Mouse (Mus musculus): ENCODE measurements around the gene Lancl1. TPM values are rescaled to one million over a fixed set of nuclear protein-coding genes. Genes with fewer than 3 reads are reported as not detected.
A peak's percentile ranks its signal among the peaks of the same experiment; 100 is the strongest.

The Lancl1 gene
- polyA plus RNA-seq, 1 experiment, result 66.9 TPM

DNA sequence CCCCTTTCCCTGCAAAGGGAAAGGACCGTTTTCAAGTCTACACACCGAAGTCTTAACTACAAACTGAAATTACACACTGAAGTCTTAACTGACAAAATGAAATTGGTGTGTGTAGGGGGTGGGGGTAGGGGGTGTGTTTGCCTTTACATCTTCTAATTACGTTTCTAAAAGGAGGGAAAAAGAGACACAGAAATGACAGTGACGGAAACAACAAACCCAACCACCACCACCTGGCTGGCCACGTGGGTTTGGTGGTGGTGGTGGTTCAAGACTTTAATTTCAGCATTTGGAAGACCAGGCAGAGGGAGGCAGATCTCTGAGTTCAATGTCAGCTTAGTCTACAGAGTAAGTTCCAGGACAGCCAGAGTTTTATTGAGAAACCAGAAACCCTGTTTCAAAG lies 411 bp upstream of the Lancl1 start:
- 2% methylated on average over 5 of the region's 5 CpGs for WGBS
- peak overlapping the region; percentile 83 for H3K4me3 ChIP-seq (ENCODE audit: insufficient read depth, low read depth, low read length)
- no peaks in the 10 kb centered on the region for H3K36me3 ChIP-seq (ENCODE audit: control insufficient read depth, insufficient read depth, low read length)
- H3K27ac ChIP-seq (ENCODE audit: insufficient read depth, low read depth, low read length), result no peak overlapping the region
- H3K27me3 ChIP-seq (replicated peaks; ENCODE audit: control insufficient read depth, insufficient read depth, low read length), result no peaks in the 10 kb centered on the region
- no peak for TF ChIP-seq POLR2A (IDR thresholded peaks at IDR 0.05; ENCODE audit: low read depth, low read length)
- no peak for TF ChIP-seq CTCF (conservative IDR thresholded peaks at IDR 0.05; ENCODE audit: insufficient read depth, insufficient read length, low read depth, low read length)
- DNase-seq, result no peak
- peaks cover 8% of the 10 kb centered on the region; the same call in 1 of the 2 replicates for H3K4me1 ChIP-seq (ENCODE audit: control insufficient read depth, insufficient read depth, low read length)

DNA sequence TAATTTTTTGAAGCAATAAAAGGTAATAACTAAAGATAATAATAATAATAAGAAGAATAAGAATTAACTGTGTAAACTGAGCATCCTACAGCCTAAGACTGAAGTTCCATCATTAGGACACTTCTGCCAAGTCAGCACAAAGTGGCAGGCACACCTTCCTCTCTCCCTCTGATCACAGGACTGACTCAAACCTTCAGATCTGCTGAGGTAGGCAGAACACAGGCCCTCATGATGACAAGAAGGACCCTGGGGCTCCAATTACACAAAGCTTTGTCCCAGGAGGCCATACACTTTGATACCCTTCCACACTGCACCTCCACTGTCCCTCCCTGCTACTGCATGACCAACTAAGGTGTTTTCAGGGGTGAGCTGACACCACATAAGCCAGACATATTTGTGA lies 1.5 kb downstream of the Lancl1 start:
- no peak for TF ChIP-seq CTCF (conservative IDR thresholded peaks at IDR 0.05; ENCODE audit: insufficient read depth, insufficient read length, low read depth, low read length)
- TF ChIP-seq POLR2A (IDR thresholded peaks at IDR 0.05; ENCODE audit: low read depth, low read length), result no peak

DNA sequence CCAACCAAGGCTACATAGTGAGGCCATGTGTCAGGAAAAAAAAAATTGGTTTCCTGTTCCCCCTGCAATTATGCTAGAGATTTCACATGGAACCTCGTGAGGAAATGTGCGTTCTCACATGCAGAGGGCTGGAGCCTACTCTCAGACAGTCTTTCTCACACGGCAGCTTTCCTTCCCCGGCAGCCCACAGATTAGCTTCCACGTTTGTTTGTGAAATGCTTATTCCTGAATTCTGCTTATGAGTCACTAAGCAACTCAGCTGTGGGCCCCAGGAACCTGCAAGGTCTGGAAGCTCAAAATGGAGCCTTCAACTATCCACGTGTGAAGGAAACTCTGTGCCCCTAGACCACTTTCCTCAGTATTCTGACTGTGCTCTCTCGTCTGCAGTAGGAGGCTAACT lies 5.4 kb downstream of the Lancl1 start:
- H3K36me3 ChIP-seq (ENCODE audit: control insufficient read depth, insufficient read depth, low read length), result no peaks in the 10 kb centered on the region

More for the DNA sequence above, 1.5 kb downstream of the Lancl1 start:
- no peak for DNase-seq
- Histone ChIP-seq H3K4me1 (ENCODE audit: control insufficient read depth, insufficient read depth, low read length) (peaks cover 8% of the 10 kb centered on the region; the same call in 1 of the 2 replicates), H3K36me3 (ENCODE audit: control insufficient read depth, insufficient read depth, low read length) (no peaks in the 10 kb centered on the region), H3K27ac (ENCODE audit: insufficient read depth, low read depth, low read length) (no peak overlapping the region), H3K4me3 (ENCODE audit: insufficient read depth, low read depth, low read length) (no peak overlapping the region), H3K27me3 (replicated peaks; ENCODE audit: control insufficient read depth, insufficient read depth, low read length) (no peaks in the 10 kb centered on the region)

DNA sequence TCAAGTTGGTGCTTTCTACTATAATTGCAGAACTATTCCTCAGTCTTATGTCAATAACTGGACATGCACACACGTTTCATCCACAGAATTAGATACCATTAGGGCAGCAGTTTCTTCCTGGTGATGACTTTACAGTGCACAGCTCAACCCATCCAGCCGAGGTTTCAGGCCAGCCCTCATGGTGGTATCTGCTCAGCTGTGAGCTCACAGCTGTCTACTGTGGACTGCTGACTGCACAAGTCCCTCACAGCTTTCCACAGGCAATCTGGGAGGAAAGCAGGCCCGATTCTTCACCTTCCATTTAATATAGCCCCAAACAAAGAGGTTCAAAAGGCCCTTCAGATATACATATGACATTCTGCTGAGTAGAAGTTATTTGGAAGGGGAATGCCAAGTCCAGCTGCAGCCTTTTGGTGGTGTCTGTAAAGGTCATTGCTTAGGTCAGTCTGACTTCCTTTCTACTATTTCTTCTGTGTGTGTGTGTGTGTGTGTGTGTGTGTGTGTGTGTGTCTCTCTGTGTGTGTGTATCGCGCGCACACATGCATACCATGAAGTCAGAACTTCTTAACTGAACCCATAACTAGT lies 11.7 kb downstream of the Lancl1 start:
- H3K27ac ChIP-seq (ENCODE audit: insufficient read depth, low read depth, low read length), result no peak overlapping the region
- 73% methylated on average over 6 of the region's 6 CpGs for WGBS
- no peak for TF ChIP-seq CTCF (conservative IDR thresholded peaks at IDR 0.05; ENCODE audit: insufficient read depth, insufficient read length, low read depth, low read length)
- no peak for TF ChIP-seq POLR2A (IDR thresholded peaks at IDR 0.05; ENCODE audit: low read depth, low read length)

More for the DNA sequence above, 5.4 kb downstream of the Lancl1 start:
- Histone ChIP-seq H3K4me1 (ENCODE audit: control insufficient read depth, insufficient read depth, low read length) (peaks cover 5% of the 10 kb centered on the region; the same call in 1 of the 2 replicates), H3K27ac (ENCODE audit: insufficient read depth, low read depth, low read length) (no peak overlapping the region), H3K4me3 (ENCODE audit: insufficient read depth, low read depth, low read length) (no peak overlapping the region), H3K27me3 (replicated peaks; ENCODE audit: control insufficient read depth, insufficient read depth, low read length) (no peaks in the 10 kb centered on the region)
- DNase-seq, result no peak
- WGBS, result 86% methylated on average over 7 of the region's 7 CpGs
- TF ChIP-seq CTCF (conservative IDR thresholded peaks at IDR 0.05; ENCODE audit: insufficient read depth, insufficient read length, low read depth, low read length), result no peak
- no peak for TF ChIP-seq POLR2A (IDR thresholded peaks at IDR 0.05; ENCODE audit: low read depth, low read length)

DNA sequence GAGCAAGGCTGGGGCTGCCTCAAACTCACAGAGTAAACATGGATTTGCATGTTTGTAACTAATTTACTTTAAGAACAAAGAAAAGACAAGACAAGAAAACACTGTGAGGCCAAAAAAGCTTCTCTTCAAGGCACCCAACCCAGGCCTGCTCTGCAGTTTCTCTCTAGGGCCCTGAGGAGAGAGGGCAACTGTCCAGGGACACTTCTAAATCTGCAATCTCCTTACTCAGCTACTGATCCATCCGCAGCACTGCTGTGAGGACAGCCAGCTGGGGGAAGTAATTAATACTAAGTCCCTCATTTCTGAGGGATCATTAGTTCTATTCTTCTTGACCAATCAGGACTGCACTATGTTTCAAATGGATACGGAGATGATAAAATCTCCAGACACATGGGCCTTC lies 12.5 kb downstream of the Lancl1 start:
- Histone ChIP-seq H3K4me1 (ENCODE audit: control insufficient read depth, insufficient read depth, low read length) (no peaks in the 10 kb centered on the region), H3K27me3 (replicated peaks; ENCODE audit: control insufficient read depth, insufficient read depth, low read length) (no peaks in the 10 kb centered on the region), H3K4me3 (ENCODE audit: insufficient read depth, low read depth, low read length) (no peak overlapping the region), H3K36me3 (ENCODE audit: control insufficient read depth, insufficient read depth, low read length) (no peaks in the 10 kb centered on the region), H3K27ac (ENCODE audit: insufficient read depth, low read depth, low read length) (no peak overlapping the region)
- TF ChIP-seq POLR2A (IDR thresholded peaks at IDR 0.05; ENCODE audit: low read depth, low read length), result no peak
- TF ChIP-seq CTCF (conservative IDR thresholded peaks at IDR 0.05; ENCODE audit: insufficient read depth, insufficient read length, low read depth, low read length), result no peak
- WGBS, result 69% methylated on average over 2 of the region's 2 CpGs
- DNase-seq, result peak; percentile 18

More for the DNA sequence above, 11.7 kb downstream of the Lancl1 start:
- no peaks in the 10 kb centered on the region for H3K36me3 ChIP-seq (ENCODE audit: control insufficient read depth, insufficient read depth, low read length)
- H3K27me3 ChIP-seq (replicated peaks; ENCODE audit: control insufficient read depth, insufficient read depth, low read length), result no peaks in the 10 kb centered on the region
- H3K4me1 ChIP-seq (ENCODE audit: control insufficient read depth, insufficient read depth, low read length), result no peaks in the 10 kb centered on the region
- peak; percentile 14 for DNase-seq
- no peak overlapping the region for H3K4me3 ChIP-seq (ENCODE audit: insufficient read depth, low read depth, low read length)

DNA sequence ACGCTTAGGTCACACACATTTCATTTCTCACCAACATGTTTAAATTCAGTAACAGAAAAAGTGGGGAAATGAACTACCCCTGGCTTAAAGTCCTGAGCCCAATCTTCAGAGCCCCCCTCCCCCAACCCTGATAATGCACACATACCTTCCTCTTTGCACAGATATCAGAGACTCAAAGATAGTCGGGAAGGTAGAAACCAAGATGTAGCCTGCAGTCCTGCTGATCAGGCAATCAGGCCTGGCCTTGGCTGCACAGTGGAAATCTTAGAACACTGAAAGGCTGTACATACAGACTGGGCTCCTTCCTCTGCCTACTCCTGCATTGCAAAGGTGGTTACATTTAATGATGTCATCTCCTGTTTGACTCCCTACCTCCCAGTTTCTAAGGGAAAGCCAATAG lies 15.9 kb downstream of the Lancl1 start:
- TF ChIP-seq POLR2A (IDR thresholded peaks at IDR 0.05; ENCODE audit: low read depth, low read length) (no peak), CTCF (conservative IDR thresholded peaks at IDR 0.05; ENCODE audit: insufficient read depth, insufficient read length, low read depth, low read length) (no peak)
- Histone ChIP-seq H3K27ac (ENCODE audit: insufficient read depth, low read depth, low read length) (no peak overlapping the region), H3K4me3 (ENCODE audit: insufficient read depth, low read depth, low read length) (no peak overlapping the region), H3K4me1 (ENCODE audit: control insufficient read depth, insufficient read depth, low read length) (no peaks in the 10 kb centered on the region), H3K36me3 (ENCODE audit: control insufficient read depth, insufficient read depth, low read length) (no peaks in the 10 kb centered on the region; the same call in 1 of the 2 replicates), H3K27me3 (replicated peaks; ENCODE audit: control insufficient read depth, insufficient read depth, low read length) (no peaks in the 10 kb centered on the region)
- no peak for DNase-seq
- WGBS, result 94% methylated on average over 2 of the region's 2 CpGs

GRCm38 (mm10) chr1:67022051-67022450 lies 16.6 kb downstream of the Lancl1 start:
- no peaks in the 10 kb centered on the region; the same call in 1 of the 2 replicates for H3K36me3 ChIP-seq (ENCODE audit: control insufficient read depth, insufficient read depth, low read length)
- no peaks in the 10 kb centered on the region for H3K27me3 ChIP-seq (replicated peaks; ENCODE audit: control insufficient read depth, insufficient read depth, low read length)
- 90% methylated on average over 10 of the region's 10 CpGs for WGBS
- no peak overlapping the region for H3K27ac ChIP-seq (ENCODE audit: insufficient read depth, low read depth, low read length)
- no peak for DNase-seq
- no peak for TF ChIP-seq POLR2A (IDR thresholded peaks at IDR 0.05; ENCODE audit: low read depth, low read length)
- no peak for TF ChIP-seq CTCF (conservative IDR thresholded peaks at IDR 0.05; ENCODE audit: insufficient read depth, insufficient read length, low read depth, low read length)
- no peak overlapping the region for H3K4me3 ChIP-seq (ENCODE audit: insufficient read depth, low read depth, low read length)
- no peaks in the 10 kb centered on the region for H3K4me1 ChIP-seq (ENCODE audit: control insufficient read depth, insufficient read depth, low read length)
